Mouse (Mus musculus) pancreas, adult 10 weeks (tissue): ENCODE results near the gene Frmd5. TPM values are rescaled to one million over a fixed set of nuclear protein-coding genes. Genes with fewer than 3 reads are reported as not detected.

ENCODE experiments used
- polyA plus RNA-seq: library from polyadenylated mRNA; stranded (reverse); fragments of 350-450 nt; fragmentation: Illumina TruSeq; extraction: RNeasy Lipid Tissue Mini Kit (QIAGEN cat#74804); gene quantifications from one replicate; pipeline ENCODE4 v1.2.3, GENCODE M21; 2015; ENCODE audit warnings: low read depth, low replicate concordance; ENCODE audit not compliant: insufficient read depth

Gene Frmd5
- polyA plus RNA-seq: 1.0 TPM

GRCm38 (mm10) chr2:121806959-121807653 lies at the start of gene Frmd5:
Gene Frmd5, minus strand, starts transcription at chr2:121807087.

GRCm38 (mm10) chr2:121505942-121506882 lies 300.7 kb downstream of the Frmd5 start, which contains the start of the genes Mfap1a and Wdr76:
Gene Mfap1a, minus strand, starts transcription at chr2:121506665.
Gene Wdr76, plus strand, starts transcription at chr2:121506723.

Other genes starting within 250 kb of the Frmd5 start
- gene Casc4, start 59.9 kb upstream of the Frmd5 start, polyA plus RNA-seq: 4.0 TPM
- 2.5 TPM for gene Ctdspl2, start 148.9 kb upstream of the Frmd5 start, polyA plus RNA-seq
- gene Mageb3, start 149.0 kb upstream of the Frmd5 start, polyA plus RNA-seq: not detected
- gene Eif3j1, start 221.5 kb upstream of the Frmd5 start, polyA plus RNA-seq: 8.5 TPM